Mouse (Mus musculus): Measurements from ENCODE around the gene Aldh18a1.

Gene Aldh18a1

GRCm38 (mm10) chr19:40536526-40536925, 51.7 kb downstream of the Aldh18a1 start:
- in situ Hi-C loops (cut with MboI, MseI) = no loop called here

- in situ Hi-C loops (cut with MboI, MseI) = no loop called here
Observed at GRCm38 (mm10) chr19:40532525-40532924, 55.7 kb downstream of the Aldh18a1 start.

- in situ Hi-C loops (cut with MboI, MseI) = no loop called here
Observed at GRCm38 (mm10) chr19:40530323-40530722, 57.9 kb downstream of the Aldh18a1 start.

GRCm38 (mm10) chr19:40528254-40528653, 60.0 kb downstream of the Aldh18a1 start:
- in situ Hi-C loops (cut with MboI, MseI) = no loop called here

- in situ Hi-C loops (cut with MboI, MseI) = no loop called here
Observed at GRCm38 (mm10) chr19:40526367-40527014, 61.8 kb downstream of the Aldh18a1 start.

- in situ Hi-C loops (cut with MboI, MseI) = no loop called here
Observed at GRCm38 (mm10) chr19:40523431-40524005, 64.7 kb downstream of the Aldh18a1 start.

- in situ Hi-C loops (cut with MboI, MseI) = no loop called here
Observed at GRCm38 (mm10) chr19:40520403-40520802, 67.9 kb downstream of the Aldh18a1 start.

- in situ Hi-C loops (cut with MboI, MseI) = no loop called here
Observed at GRCm38 (mm10) chr19:40518706-40519105, 69.6 kb downstream of the Aldh18a1 start.

- in situ Hi-C loops (cut with MboI, MseI) = no loop called here
Observed at GRCm38 (mm10) chr19:40515596-40515995, 72.7 kb downstream of the Aldh18a1 start.

GRCm38 (mm10) chr19:40514376-40514775, 73.9 kb downstream of the Aldh18a1 start:
- in situ Hi-C loops (cut with MboI, MseI) = no loop called here

GRCm38 (mm10) chr19:40513632-40514078, 74.6 kb downstream of the Aldh18a1 start, which contains the start of gene Sorbs1:
TSS of gene Sorbs1 (minus strand) at chr19:40513779.
- in situ Hi-C loops (cut with MboI, MseI) = no loop called here

GRCm38 (mm10) chr19:40512500-40513421, 75.5 kb downstream of the Aldh18a1 start:
- in situ Hi-C loops (cut with MboI, MseI) = no loop called here

GRCm38 (mm10) chr19:40511679-40512309, 76.5 kb downstream of the Aldh18a1 start:
- in situ Hi-C loops (cut with MboI, MseI) = no loop called here

GRCm38 (mm10) chr19:40511100-40511439, 77.2 kb downstream of the Aldh18a1 start:
- in situ Hi-C loops (cut with MboI, MseI) = no loop called here

- in situ Hi-C loops (cut with MboI, MseI) = no loop called here
Observed at GRCm38 (mm10) chr19:40510387-40511099, 77.7 kb downstream of the Aldh18a1 start.

- in situ Hi-C loops (cut with MboI, MseI) = loop anchor here in 1 of 2 experiments (10.0 kb wide), 1 partner anchor 64 kb away; no protein-coding TSS in a partner anchor
Observed at GRCm38 (mm10) chr19:40509274-40509673, 79.0 kb downstream of the Aldh18a1 start.

- in situ Hi-C loops (cut with MboI, MseI) = loop anchor here in 1 of 2 experiments (10.0 kb wide), 1 partner anchor 64 kb away; no protein-coding TSS in a partner anchor
Observed at GRCm38 (mm10) chr19:40508851-40509250, 79.4 kb downstream of the Aldh18a1 start.

GRCm38 (mm10) chr19:40506965-40507364, 81.3 kb downstream of the Aldh18a1 start:
- in situ Hi-C loops (cut with MboI, MseI) = loop anchor here in 1 of 2 experiments (10.0 kb wide), 1 partner anchor 62 kb away; no protein-coding TSS in a partner anchor

GRCm38 (mm10) chr19:40504336-40504735, 83.9 kb downstream of the Aldh18a1 start:
- in situ Hi-C loops (cut with MboI, MseI) = loop anchor here in 1 of 2 experiments (10.0 kb wide), 1 partner anchor 60 kb away; no protein-coding TSS in a partner anchor
